Mouse (Mus musculus): ENCODE measurements around the gene Zfp691.
A peak's percentile ranks its signal among the peaks of the same experiment; 100 is the strongest.

Gene Zfp691

GRCm38 (mm10) chr4:119167068-119167467 is 6.9 kb downstream of the Zfp691 start:
- DNase-seq: no peak

DNA sequence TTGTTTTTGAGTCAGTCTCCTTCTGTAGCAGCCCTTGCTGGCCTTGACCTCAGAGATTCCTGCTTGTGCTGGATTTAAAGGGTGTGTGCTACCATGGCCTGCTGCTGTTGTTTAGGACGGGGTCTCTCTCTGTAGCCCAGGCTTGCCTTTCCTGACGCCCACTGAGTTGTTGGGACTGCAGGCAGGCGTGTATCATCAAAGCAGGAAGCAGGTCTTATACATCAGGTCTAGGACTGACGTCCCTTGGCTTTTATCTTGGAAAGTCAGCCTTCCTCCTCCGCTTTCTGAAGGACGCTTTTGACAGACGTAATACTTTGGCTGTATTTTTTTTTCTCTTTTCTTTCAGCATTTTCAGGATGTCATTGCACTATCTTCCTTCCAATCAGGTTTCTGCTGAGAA is 8.1 kb downstream of the Zfp691 start:
- DNase-seq: no peak

- DNase-seq: no peak
These were observed 11.0 kb downstream of the Zfp691 start for GRCm38 (mm10) chr4:119162990-119163389.

- DNase-seq: no peak
These were observed 12.6 kb downstream of the Zfp691 start for GRCm38 (mm10) chr4:119161358-119161757.

DNA sequence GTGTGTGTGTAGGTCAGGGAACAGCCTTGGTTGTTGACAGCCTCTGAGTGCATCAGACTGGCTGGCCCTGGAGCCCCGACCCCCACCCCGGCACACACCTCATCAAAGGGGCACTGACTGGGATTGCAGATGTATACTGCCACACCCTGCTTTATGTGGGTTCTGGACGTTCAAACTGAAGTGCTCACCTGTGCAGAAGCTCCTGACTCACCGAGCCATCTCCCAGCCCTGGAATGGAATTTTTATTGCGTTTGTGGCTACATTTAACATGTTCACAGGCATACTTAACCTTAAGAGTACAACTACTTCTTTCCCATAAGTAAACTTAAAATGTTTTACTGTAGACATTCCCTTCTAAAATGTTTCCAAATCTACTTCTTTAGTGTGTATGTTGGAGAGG is 16.1 kb downstream of the Zfp691 start:
- no peak for DNase-seq

DNA sequence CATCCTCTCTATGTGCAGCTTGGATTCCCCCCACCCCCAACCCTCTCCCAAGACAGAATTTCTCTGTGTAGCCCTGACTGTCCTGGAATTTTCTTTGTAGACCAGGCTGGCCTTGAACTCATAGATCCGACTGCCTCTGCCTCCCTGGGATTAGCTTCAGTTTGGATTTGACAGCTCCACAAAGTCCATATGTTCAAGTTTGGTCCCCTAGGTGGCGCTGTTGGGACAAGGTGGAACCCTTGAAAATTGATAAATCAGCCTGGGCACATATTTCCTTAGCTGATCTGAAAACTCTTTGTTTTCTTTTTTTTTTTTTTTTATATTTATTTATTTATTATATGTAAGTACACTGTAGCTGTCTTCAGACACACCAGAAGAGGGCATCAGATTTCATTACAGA is 16.8 kb downstream of the Zfp691 start:
- peak; percentile 85 for DNase-seq

GRCm38 (mm10) chr4:119148741-119149140 is 25.3 kb downstream of the Zfp691 start:
- DNase-seq: no peak

DNA sequence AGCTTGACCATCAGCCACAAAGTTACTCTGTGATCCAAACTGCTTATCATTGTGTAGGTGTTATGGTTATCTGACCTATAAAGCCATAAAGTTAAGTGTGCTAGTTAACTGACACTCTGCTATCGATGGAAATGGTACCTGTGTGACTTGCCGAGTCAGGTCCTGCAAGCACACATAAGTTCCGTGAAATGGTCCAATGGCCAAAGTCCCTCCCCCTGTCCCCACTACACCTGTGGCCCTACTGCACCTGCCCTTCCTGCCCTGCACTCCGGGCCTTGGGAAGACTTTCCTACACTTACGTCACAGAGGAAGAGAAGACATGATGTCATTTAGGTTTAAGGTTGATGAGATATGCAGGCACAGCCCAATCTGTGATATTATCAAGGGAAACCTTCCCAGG is 26.6 kb downstream of the Zfp691 start:
- DNase-seq: no peak

DNA sequence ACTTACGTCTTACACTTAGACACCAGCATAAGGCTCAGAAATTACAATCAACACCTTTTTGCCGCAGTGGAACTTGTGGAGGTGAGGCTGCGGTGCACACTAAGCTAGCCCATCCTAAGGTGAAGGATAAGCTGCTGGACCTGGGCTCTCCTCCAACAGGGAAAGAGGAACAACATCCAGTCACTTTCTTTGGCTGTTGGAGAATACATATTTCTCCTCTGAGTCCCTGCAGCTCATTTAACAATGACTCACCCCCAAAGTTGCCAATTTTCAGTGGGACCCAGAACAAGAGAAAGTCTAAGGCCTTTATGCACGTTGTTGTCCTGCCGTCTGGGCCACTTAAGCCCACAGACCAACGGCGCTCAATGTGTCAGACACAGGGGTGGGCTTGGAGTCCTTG is 27.2 kb downstream of the Zfp691 start:
- no peak for DNase-seq

- peak; percentile 86 for DNase-seq
These were observed 31.6 kb downstream of the Zfp691 start for GRCm38 (mm10) chr4:119142230-119142871.

DNA sequence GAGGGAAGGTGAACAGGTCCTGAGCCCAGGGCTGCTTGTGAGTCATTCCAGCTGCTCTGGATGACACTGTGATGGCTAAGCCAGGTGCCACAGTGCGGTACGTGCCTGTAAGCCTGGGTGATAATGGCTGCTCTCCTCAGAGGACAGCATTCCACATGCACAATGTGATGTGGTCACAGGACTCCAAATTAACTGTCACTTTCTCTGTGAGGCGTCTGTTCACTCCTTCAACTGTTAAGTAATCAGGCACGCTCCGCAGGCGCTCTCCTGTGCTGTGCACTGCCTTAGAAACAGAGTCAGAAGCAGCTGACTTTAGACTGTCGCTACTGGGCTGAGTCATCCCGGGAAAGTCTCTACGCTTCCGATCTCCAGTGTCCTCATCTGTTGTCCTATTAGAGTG is 32.8 kb downstream of the Zfp691 start:
- DNase-seq: no peak

DNA sequence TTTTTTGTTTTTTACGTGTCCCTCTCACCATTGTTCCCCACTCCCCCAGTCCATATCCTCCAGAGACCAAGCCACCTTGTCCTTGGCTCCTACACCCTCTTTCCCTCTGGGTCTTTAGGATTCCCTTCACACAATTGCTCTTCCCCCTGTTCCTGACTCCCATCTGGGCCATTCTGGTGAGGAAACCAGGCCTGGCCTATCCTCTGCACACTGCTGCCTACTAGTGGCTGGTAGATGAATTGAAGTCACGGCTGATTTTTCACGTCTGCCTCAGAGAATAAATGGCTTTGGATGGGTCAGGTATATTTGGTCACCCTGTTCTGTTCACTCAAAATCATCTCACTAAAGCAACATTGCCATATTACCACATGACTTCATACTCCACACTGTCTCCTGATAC is 33.9 kb downstream of the Zfp691 start:
- DNase-seq: peak; percentile 60

DNA sequence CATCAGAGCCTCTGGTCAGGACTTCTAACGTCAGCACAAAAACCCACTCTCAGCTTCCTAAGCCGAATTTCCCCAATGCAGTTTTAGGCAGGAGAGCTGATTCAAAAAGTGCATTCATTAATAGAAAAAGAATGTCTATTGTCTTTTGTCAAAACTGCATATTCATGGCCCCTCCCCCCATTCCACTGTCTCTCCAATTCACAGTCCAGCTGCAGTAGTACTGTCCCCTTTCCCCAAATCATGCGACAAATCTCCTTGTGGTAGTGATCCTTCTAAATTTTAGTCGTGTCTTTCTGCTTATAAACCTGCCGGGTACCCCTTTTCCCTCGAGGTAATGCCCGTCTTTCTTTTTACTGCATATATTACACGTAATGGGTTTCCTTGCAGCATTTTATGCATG is 35.2 kb downstream of the Zfp691 start:
- DNase-seq: no peak

DNA sequence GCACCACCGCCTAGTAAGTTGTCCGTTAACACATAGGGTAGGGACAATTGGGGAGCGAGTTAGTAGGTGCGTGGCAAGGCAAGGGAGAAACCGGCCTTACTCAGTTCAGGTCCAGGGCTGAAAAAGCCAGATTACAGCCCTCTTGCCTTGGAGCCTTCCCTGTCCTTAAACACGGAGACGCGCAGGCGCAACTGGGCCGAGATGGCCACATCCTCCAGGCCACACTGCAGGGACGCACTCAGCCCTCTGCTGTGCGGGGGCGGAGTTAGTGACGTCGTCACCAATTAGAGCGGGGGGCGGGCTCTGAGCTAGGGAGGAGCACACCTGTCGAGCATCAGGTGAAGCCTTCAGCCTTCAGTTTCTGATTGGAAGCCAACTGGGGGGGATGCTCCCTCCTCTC is 35.8 kb downstream of the Zfp691 start:
- DNase-seq: no peak

DNA sequence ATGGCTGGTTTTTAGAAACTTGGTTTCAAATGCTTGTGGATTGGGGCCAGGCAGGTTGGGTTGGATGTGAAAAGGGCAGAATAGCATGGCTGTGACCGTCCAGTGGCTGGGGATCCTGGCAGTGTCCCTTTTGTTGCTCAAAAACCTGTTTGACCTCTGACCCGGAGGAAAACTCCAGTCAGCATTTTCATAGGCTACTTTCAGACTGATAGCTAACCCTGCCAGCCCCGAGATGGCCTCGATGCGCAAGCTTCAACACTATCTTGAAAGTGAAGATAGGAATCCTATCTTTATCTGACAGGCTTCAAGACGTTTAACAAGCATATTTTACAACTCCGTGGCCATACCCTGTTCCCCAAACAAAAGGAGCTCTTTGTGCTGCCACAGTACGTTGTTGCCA is 36.7 kb downstream of the Zfp691 start:
- no peak for DNase-seq

DNA sequence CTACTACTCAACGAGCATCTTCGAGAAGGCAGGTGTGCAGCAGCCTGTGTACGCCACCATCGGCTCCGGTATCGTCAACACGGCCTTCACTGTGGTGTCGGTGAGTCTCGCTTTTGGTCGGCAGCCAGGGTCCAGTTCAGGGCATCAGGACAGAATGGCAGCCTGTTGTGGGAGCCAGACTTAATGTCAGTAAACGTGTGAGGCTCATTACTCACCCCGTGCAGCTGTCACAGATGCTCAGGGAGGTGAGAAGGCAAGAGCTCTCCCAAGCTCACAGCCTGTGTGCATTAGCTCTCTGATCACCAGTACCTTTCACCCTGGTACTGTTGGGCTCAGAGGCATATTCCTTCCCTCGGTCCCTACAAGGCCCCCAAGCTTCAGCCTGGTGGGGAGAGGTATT is 40.1 kb downstream of the Zfp691 start:
- DNase-seq: no peak

DNA sequence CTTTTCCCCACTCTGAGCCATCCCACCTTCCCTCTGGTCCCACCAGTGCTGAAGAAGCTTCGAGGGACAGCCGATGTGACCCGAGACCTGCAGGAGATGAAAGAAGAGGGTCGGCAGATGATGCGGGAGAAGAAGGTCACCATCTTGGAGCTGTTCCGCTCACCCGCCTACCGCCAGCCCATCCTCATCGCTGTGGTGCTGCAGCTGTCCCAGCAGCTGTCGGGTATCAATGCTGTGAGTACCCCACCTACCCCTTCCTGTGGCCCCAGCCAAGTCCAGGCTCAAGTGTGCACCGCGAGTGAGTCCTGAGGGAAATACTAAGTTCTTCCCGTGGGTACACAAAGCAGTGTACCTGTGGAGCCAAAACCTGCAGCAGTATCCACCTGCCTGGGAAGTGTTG is 40.7 kb downstream of the Zfp691 start:
- DNase-seq: no peak

DNA sequence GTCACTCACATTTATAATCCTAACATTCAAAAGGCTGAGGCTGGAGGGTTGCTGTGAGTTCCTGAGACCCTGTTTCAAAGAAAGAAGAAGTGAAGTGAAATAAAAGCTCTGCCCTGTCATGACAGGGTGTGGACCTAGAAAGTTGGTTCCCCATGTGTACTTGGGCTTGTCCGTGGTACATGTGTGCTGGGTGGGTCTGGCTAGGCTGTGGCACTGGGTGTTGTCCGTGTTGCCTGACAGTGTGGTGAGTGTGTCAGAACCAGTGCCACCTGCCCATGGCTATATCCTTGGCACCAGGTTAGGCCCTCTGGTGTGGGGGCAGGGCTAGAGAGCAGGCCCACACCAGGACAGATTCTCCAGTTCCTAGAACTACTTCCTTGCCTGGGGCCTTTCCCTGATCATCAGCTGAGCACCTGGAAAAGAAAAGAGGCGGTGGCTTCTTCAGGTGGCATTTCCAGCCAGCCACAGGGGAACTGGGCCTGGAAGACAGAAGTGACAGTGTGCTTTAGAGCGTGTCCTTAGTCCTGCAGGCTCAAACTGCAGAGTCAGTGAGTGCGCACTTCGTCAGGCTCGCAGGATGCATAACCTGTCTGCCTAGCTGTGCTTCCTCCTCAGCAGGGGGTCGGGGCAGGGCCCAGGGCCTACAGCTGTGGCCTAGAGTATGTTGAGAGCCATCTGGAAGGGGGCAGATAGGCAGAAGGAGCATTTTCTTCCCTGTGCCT is 42.6 kb downstream of the Zfp691 start:
- no peak for DNase-seq

- DNase-seq: no peak
These were observed 44.9 kb downstream of the Zfp691 start for GRCm38 (mm10) chr4:119129096-119129495.

- DNase-seq: no peak
These were observed 45.4 kb downstream of the Zfp691 start for GRCm38 (mm10) chr4:119128547-119128946.

GRCm38 (mm10) chr4:119127229-119127628 is 46.8 kb downstream of the Zfp691 start:
- peak; percentile 61 for DNase-seq

DNA sequence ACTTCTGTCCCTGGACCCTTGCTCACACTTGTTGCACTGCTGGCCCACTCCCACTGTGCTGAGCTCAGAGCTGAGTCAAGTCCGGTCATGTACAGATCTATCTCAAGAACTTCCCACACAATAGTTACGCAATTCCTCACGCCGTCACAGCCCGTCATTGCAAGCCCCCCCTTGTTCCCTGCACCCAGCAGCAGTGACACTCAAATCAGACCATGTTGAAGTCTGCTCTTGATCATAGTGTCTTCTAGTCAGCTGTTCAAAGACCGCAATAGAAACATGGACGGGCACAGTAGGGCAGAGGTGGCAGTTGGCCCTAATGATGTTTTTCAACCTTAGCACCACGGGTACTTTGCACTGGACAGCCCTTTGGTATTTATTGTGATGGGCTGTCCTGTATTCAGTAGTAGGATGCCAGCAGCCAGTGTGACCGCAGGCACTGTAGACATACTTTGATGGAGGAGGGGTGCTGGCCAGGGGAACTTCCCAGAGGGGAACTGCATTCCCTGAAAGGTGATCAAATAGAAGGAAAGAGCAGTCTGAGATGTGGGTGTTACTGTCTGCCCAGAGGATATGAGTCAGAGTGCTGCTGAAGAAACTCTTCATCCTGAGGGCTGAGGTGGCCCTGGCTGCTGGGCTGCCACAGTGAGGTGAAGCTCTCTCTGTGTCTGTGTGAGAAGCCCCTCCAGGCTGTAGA is 48.3 kb downstream of the Zfp691 start:
- DNase-seq: no peak

DNA sequence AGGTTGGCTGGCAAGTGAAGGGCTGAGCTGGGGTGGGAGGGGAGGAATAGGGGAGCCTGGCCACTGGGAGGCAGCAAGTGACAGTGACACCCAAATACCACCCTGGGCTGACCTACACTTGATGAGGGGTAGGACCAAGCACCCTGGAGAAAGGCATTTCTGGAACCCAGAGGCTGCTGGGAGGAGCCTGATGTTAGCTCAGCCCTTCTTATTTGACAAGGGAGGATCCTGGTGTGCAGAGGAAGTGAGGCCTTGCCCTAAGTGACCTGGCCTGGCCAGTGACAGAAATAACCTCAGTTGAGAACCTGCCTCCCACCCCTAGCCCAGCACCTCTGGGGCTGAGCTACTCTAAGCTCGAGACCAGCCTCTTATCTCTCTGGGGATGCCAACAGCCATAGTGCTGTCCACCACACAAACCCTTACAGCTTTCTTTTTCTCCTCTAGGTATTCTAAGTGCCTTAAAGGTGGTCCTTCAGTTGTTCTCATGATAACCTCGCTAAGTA is 49.2 kb downstream of the Zfp691 start:
- DNase-seq: no peak

DNA sequence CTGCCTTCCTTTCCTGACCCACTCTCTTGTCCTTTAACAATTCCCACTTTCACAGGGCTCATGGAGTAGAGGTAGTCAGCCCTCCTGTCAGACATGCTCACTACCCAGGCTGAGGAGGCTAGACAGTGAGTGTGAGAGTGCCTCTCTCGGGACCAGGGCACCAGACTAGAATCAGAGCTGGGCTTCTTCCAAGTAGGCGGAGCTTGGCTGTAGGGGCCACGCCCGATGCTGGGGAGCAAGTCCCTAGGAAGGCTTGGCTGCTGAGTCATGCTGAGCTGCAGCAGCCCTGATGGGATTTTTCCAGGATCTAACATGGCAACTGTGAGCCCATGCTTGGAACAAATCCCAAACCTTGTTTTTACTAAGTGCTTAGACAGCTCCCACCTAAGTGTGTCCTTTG is 52.7 kb downstream of the Zfp691 start:
- DNase-seq: no peak

Data from thymus, postnatal 4 days (tissue).